Mouse (Mus musculus): ENCODE measurements around the gene Fam53b.
A peak's percentile ranks its signal among the peaks of the same experiment; 100 is the strongest.
"Not testable (repeated sequence)": the region's sequence is repeated elsewhere in the genome, so short reads cannot be mapped to it uniquely, and the experiment has no call there.

Gene Fam53b

DNA sequence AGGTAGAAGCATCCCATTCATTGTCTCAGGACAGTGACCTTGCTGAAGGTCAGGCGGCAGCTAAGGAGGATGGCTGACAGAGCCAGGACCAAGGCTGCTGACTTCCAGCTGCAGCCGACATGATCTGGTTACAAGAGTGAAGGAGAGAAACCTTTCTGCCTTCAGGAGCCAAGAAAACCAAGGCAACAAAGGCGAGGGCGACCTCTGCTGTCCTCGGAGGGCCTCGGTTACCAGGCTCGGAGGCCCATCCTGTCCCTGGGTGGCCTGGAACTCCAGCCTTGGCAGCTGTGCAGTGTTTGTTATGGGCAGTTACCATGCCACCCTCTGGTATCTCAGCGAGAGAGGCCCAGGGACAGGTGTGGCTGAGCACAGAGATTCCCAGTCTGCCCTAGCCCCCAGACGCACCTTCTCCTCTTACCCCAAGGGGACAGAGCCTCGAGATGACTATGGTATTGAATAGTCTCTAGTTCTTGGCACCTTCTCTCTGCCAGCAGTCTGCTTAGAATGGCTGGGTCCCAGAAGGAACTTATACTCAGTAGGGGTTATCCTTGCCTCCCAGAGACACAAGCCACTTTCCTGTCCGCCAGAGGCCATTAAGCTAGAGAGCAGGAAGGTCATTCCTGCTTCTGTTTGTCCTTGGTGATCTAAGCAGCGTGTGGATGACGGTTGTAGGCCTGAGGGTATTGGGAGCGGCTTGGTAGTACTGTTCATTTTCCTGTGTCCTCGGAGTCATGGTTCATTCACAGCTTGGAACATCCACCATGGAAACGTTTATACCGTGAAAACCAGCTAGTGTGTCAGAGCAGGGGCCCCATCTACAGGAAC is 139.5 kb downstream of the Fam53b start:
- peak; percentile 64 for DNase-seq

DNA sequence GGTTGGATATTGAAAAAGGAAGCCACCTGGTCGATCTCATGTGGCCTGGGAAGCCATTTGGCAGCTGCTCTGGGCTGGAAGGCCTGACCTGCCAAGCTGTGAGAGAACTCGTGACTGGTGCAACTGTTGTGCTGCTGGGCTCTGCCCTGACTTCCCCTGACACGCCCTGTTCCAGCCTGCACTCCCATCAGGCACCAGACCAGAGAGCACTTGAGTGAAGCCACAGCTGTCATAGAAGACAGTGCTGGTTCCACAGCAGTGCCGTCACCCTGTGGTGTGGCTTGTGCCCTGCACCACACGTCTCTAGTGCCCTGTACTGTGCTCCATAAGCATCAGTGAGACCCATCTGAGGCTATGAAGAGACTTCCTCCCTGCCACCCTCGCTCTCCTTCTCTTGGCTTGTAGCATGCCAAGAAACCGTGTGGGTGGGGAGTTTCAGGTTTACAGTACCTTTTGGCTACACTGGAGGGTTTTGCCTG is 141.2 kb downstream of the Fam53b start:
- peak; percentile 48 for DNase-seq

DNA sequence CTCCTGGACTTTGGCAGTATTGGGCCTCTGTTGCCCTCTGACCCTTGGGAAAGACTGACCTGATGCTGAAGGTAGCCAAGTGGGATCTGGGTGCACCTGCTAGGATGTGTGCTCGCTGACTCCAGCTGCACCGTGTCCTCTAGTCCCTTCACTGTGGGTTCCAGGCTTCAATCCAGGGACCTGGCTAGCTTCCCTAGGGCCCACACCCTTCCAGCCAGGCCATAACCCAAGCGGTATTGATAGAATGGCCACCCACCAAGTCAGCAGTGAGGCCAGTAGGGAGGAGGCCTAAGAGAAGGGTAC is 142.9 kb downstream of the Fam53b start:
- peak; percentile 58 for DNase-seq

DNA sequence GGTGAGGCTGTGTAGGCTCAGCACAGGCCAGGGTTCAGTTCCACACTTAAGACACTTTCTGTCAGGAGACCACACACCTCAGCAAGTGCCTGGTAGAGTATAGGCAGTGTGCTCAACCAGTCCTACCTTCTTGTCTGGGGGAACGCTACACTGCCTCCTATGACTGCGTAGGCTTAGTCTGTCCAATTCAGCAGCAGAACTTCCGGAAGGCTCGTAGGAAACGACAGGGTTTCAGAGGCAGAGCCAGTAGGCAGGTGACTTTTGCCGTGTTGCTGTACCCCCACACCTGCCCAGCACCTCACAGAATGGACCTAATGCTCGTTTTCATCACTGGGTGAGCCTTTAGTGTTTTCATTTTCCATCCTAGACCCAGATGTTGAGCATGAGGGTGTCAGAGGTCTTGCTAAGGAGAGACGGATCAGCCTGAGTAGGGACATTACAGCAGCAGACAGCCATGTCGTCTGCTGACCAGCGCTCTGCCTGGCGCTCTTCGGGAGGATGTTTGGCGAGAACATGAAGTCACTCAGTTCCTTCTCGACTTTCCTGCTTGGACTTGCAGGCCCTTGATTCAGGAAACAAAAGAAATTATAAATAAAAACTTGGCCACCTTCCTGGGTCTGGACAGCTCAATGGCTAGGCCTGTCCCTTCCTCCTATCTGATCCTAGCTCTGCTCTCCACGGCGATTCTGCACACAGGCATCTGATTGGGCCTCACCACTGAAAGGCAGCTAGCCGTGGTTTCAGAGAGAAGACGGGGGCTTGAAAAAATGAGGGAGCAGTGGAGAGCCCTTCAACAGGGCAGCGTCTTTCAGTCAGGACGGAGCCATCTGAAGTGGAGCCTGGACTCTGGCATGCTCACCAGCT is 143.5 kb downstream of the Fam53b start:
- DNase-seq: peak; percentile 42

DNA sequence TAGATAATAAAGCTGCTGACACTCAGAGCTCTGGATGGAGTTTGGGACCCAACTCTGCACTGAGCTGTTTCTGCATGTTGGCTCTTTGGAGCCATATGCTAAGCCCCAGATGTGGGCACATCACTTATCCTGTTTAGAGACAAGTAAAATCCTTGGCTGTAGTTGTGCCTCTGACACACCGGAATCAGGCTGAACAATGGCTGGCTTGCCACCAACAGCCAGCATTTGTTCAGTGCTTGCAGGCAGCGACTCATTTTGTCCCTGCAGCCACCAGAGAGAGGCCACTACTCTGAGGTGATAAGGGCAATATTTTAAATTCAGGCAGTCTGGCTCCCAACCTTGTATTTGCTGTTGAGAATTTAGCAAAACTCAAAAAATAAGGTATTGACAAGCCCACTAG is 145.1 kb downstream of the Fam53b start:
- DNase-seq: peak; percentile 73

DNA sequence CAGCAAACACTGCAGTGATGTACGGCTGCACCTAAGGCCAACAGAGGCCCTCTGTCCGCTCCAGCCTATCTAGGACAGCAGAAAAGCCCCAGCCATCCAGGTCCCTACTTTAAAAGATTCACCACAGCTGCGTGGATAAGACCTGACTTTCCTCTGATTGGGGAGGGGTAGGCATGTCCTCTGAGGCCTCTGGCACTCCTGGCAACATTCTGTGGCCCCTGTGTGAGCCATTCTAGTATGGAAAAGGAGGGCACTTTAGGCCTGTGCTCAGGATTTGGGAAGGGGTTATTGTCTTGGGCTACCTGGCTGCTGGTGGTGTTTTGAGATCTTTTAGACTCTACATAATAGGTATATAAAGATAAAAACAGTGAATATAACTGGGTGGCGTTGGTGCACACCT is 147.2 kb downstream of the Fam53b start:
- no peak for DNase-seq

DNA sequence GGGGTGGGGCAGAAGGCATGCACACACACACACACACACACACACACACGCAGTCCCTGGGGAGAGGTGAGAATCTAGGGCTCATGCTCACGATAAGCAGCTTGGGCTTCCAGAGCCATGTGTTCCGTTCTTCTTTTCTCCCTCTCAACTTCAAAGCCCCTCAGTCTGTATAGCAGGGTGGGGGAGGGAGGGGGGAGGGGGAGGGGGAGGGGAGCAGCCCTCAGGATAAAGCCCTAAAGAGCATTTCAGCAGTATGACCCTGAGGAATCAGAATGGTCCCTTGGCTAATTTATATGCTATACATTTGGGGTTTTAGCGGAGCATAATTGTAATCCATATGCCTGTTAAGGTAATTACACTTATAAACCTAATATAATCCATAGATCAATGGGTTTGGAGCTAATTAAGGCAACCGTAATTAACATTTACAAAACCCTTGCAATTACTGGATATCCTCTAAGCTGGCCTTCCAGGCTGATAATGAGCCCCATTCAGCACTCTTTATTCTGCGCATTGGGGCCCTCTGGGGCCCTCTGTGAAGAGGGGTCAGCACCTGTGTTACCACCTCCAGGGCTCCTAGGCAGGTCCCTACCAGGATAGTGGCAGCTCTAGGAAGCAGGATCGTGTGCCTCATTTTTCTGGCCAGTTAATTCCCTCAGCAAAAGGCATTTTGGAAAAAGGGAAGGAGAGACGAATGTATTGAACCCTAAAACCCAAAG is 147.9 kb downstream of the Fam53b start:
- no peak for DNase-seq

DNA sequence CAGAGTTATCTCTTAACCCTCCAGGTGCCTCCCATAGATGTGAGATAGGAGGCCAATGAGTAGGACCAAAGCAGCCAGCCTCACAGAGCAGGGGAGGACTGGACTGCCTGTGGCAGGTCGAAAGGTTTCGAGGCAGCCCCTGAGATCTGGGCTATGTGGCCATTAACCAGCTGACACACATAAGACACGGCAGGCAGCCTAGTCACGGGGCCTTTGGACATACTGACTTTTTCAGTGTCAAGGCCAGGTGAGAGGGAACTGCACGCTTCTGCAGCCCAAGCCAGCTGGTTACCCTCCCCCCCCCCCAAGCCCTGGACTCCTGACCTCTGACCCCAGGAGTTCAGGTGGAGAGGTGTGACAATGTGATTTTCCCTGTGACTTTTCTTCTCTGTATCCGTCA is 148.9 kb downstream of the Fam53b start:
- DNase-seq: no peak

DNA sequence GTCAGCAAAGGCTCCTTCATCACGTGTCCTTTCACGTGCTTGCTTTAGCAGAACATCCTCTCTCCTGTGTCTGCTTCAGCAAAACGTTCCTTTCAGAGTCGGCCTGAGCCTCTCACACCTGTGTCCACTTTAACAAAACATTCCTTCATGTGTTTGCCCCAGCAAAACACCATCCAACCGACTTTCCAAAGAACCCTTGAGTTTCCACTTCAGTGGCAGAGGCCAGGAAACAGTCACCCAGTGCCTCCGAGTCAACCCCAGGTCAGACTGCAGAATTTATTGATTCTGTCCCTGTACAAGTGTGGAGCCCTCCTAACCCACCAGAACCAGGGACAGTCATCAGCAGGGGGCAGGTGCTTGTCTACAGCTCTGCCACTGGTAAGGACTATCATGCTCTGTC is 150.9 kb downstream of the Fam53b start:
- not testable (repeated sequence) for DNase-seq
